15 mouse cellular contexts compared by ENCODE assay signal in genomic region chr2:127652805-127653204, GRCm38 (mm10). TPM values are rescaled to one million over a fixed set of nuclear protein-coding genes. Genes with fewer than 3 reads are reported as not detected.
"Had no signal": no experiment of that assay in that cellular context is flagged by ENCODE, and none has a peak within 500 bp of the region (broad histone marks: within the 10 kb centered on the region; RNA-seq: fewer than 3 reads in every experiment).

No protein-coding gene starts in this region.

- H3K4me1 ChIP-seq: liver, embryonic 15.5 days had no signal

- H3K36me3 ChIP-seq: limb, embryonic 10.5 days; liver, embryonic 15.5 days; midbrain, embryonic 12.5 days; neural tube, embryonic 13.5 days; stomach, embryonic 15.5 days had no signal

- DNase-seq: right cerebral cortex, postnatal 14 days; thymus, postnatal 36 days had no signal

- H3K9ac ChIP-seq: liver, embryonic 15.5 days; midbrain, embryonic 12.5 days; neural tube, embryonic 13.5 days; stomach, embryonic 15.5 days had no signal

- H3K4me3 ChIP-seq: left cerebral cortex, adult 2 months; limb, embryonic 10.5 days; liver, embryonic 15.5 days; megakaryocyte, embryonic 14.5 days; midbrain, embryonic 12.5 days; neural tube, embryonic 13.5 days; stomach, embryonic 15.5 days had no signal

- H3K27ac ChIP-seq: left cerebral cortex, adult 2 months; limb, embryonic 10.5 days; liver, embryonic 15.5 days; macrophage; midbrain, embryonic 12.5 days; neural tube, embryonic 13.5 days; stomach, embryonic 15.5 days had no signal

- ATAC-seq: hindbrain, embryonic 16.5 days; inflammation-experienced regulatory T-cells, adult 6 months; intestine, postnatal 0 days; midbrain, embryonic 16.5 days had no signal

- H3K4me2 ChIP-seq: liver, embryonic 11.5 days; liver, embryonic 15.5 days; midbrain, embryonic 12.5 days; neural tube, embryonic 13.5 days; stomach, embryonic 15.5 days had no signal

- H3K9me3 ChIP-seq: limb, embryonic 10.5 days; liver, embryonic 15.5 days; megakaryocyte, embryonic 14.5 days; midbrain, embryonic 12.5 days; neural tube, embryonic 13.5 days; stomach, embryonic 15.5 days had no signal

RNA-seq across cellular contexts. Expression of gene Mal, which starts 3.7 kb away (rescaled TPM):
- polyA plus RNA-seq: inflammation-experienced regulatory T-cells, adult 6 months; macrophage had no signal
